Mouse (Mus musculus): Measurements from ENCODE around the gene Slc34a1. TPM values are rescaled to one million over a fixed set of nuclear protein-coding genes. Genes with fewer than 3 reads are reported as not detected.

The Slc34a1 gene
- polyA plus RNA-seq (2015; fragmentation: Nextera tagmentation; extraction: Ambion mirVana) = not detected in 2 replicates

DNA sequence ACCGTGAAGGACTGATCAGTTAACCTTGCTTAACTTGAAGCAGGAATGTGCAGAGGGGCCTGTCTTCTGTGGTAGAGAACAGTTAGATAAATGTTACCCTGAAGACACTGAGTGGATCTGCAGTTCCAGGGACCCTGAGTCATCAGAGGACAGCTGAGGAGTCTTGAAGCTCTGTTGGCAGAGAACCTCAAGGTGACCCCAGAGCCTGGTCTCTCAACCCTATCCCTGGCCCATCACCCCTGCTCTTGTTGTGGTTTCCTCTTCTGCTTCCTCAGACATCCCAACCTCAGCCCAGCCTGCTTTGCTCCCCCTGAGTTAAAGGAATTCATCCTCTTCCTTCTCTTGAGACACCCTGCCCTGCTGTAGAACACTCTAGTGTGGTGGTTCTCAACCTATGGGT is at the start of gene Slc34a1:
Slc34a1 (plus strand) TSS at position 100 of the 400 bp plus-strand sequence.
- no peak within 1 kb of the TSS for H3K27ac ChIP-seq (replicated peaks)
- no peaks in the 10 kb centered on the region for H3K4me1 ChIP-seq (replicated peaks)
- no peak within 1 kb of the TSS for H3K4me3 ChIP-seq (replicated peaks)
- H3K9me3 ChIP-seq (replicated peaks) = no peaks in the 10 kb centered on the region
- ATAC-seq (ENCODE audit: insufficient read depth) = no peak
- H3K9ac ChIP-seq = no peak within 1 kb of the TSS
- peaks cover 57% of the 10 kb centered on the region for H3K27me3 ChIP-seq
- H3K36me3 ChIP-seq (replicated peaks) = no peaks in the 10 kb centered on the region
- H3K4me2 ChIP-seq = no peak within 1 kb of the TSS
- WGBS (ENCODE audit: insufficient replicate concordance) = 46% methylated on average over 1 of the region's 1 CpGs

DNA sequence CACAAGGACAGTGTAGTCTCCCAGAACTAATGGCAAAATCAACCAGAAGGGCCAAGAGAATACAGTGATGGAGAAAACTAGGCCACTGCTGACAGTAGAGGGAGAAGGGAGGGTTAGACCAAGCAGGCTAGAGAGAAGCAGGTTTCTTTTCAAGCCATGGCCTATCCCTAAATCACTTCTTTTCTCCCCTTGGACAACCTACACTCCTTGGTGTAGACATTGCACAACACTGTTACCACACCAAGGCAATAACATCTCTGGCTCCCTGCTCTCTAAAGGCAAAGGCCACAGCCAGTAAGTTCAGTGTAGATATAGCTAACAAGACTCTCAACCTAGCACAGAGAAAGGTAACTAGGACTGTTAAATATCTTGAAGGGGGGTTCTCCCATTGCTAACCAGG is 36.8 kb upstream of the Slc34a1 start:
- Histone ChIP-seq H3K4me2 (peak overlapping the region; percentile 68), H3K4me3 (replicated peaks) (peak overlapping the region; percentile 98), H3K36me3 (replicated peaks) (peaks cover 49% of the 10 kb centered on the region), H3K27ac (replicated peaks) (peak overlapping the region; percentile 51), H3K27me3 (no peaks in the 10 kb centered on the region), H3K9ac (peak overlapping the region; percentile 98), H3K4me1 (replicated peaks) (peaks cover 46% of the 10 kb centered on the region), H3K9me3 (replicated peaks) (no peaks in the 10 kb centered on the region)
- ATAC-seq (ENCODE audit: insufficient read depth) = no peak

DNA sequence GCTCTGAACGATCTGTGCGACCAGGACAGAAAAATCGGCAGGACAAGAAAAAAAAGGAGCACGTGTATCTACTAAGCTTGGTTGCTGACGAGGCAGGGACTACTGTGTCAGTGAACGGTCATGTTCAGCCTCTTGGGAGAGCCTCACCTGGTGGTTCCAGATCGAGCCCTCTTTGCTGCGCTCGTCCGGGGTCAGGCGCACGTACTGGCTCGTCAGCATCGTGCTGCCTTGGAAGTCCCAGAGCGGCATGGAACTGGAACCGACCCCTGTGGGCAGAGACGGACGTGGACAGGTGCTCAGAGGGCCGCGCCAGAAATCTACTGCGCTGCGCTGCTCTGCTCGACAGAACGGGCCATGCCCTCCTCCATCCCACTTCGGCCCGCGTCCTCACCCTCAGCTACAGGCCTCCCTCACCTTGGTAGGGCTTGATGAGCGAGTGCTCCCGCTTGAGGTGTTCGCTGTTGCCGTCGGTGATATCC is 36.0 kb upstream of the Slc34a1 start:
- peaks cover 41% of the 10 kb centered on the region for H3K36me3 ChIP-seq (replicated peaks)
- peaks cover 48% of the 10 kb centered on the region for H3K4me1 ChIP-seq (replicated peaks)
- H3K4me3 ChIP-seq (replicated peaks) = peak overlapping the region; percentile 98
- ATAC-seq (ENCODE audit: insufficient read depth) = peak; percentile 53
- peak overlapping the region; percentile 68 for H3K4me2 ChIP-seq
- no peaks in the 10 kb centered on the region for H3K27me3 ChIP-seq
- peak overlapping the region; percentile 98 for H3K9ac ChIP-seq
- H3K27ac ChIP-seq (replicated peaks) = peak overlapping the region; percentile 98
- under 1% methylated on average over 32 of the region's 32 CpGs for WGBS (ENCODE audit: insufficient replicate concordance)
- no peaks in the 10 kb centered on the region for H3K9me3 ChIP-seq (replicated peaks)

DNA sequence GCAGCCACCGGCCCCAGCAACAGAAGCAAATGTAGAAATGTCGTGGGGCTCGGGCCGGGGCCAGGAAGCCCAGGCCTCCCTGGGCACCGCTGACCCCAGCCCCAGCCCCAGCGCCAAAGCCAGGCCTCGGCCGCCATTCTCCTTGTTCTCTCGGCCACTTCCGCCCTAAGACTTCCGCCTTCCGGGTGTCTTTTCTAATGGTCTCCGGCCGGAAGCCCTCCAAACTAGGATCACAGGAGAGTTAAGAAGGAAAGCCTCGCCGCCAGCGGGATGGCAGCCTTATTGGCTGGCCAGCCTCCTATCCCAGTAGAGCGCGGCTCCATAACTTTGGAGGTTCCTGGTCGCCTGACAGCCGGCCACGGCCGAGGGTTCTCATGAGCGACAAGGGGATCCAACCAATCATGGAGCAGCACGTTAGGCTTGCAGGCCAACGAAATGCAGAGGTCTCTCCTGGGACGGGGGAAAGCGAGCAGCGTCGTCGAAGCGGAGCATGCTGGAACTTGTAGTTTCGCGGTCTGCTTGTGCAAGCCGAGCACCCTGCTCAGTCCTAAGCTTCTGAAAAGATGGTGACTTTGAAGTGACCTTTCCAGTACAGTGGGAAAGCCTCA is 35.4 kb upstream of the Slc34a1 start, which contains the start of gene Lman2:
Lman2 (minus strand) TSS at position 331 of the 608 bp plus-strand sequence.
- WGBS (ENCODE audit: insufficient replicate concordance) = under 1% methylated on average over 35 of the region's 35 CpGs
- H3K4me1 ChIP-seq (replicated peaks) = peaks cover 52% of the 10 kb centered on the region
- peak; percentile 96 for ATAC-seq (ENCODE audit: insufficient read depth)

DNA sequence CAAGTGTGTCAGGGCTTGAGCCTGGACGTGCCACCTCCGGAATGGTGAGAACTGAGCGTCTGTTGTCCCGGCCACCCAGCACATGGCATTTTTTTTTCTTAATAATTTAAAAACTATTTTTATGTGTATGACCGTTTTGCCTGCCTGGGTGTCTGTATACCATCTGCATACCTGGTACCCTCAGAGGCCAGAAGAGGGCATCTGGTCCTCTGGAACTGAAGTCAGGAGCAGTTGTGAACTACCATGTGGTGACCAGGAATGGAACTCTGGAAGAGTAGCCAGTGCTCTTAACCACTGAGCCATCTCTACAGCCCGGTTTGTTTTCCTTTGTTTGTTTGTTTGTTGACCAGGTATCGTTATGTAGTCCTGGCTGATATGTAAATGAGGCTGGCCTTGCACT is 29.6 kb upstream of the Slc34a1 start:
- 66% methylated on average over 7 of the region's 7 CpGs for WGBS (ENCODE audit: insufficient replicate concordance)
- no peak overlapping the region for H3K27ac ChIP-seq (replicated peaks)
- H3K36me3 ChIP-seq (replicated peaks) = no peaks in the 10 kb centered on the region
- no peak overlapping the region for H3K4me3 ChIP-seq (replicated peaks)
- H3K27me3 ChIP-seq = 0 out of 2 replicates have a peak, but pooled peaks cover 7% of the 10 kb centered on the region
- H3K4me2 ChIP-seq = no peak overlapping the region
- no peak overlapping the region for H3K9ac ChIP-seq
- no peaks in the 10 kb centered on the region for H3K9me3 ChIP-seq (replicated peaks)
- ATAC-seq (ENCODE audit: insufficient read depth) = no peak
- H3K4me1 ChIP-seq (replicated peaks) = peaks cover 49% of the 10 kb centered on the region

More for the DNA sequence above, 35.4 kb upstream of the Slc34a1 start, which contains the start of gene Lman2:
- H3K4me3 ChIP-seq (replicated peaks) = peak within 1 kb of the TSS; percentile 98
- peaks cover 36% of the 10 kb centered on the region for H3K36me3 ChIP-seq (replicated peaks)
- peak within 1 kb of the TSS; percentile 98 for H3K9ac ChIP-seq
- H3K4me2 ChIP-seq = peak within 1 kb of the TSS; percentile 68
- H3K27me3 ChIP-seq = no peaks in the 10 kb centered on the region
- H3K27ac ChIP-seq (replicated peaks) = peak within 1 kb of the TSS; percentile 98
- no peaks in the 10 kb centered on the region for H3K9me3 ChIP-seq (replicated peaks)

DNA sequence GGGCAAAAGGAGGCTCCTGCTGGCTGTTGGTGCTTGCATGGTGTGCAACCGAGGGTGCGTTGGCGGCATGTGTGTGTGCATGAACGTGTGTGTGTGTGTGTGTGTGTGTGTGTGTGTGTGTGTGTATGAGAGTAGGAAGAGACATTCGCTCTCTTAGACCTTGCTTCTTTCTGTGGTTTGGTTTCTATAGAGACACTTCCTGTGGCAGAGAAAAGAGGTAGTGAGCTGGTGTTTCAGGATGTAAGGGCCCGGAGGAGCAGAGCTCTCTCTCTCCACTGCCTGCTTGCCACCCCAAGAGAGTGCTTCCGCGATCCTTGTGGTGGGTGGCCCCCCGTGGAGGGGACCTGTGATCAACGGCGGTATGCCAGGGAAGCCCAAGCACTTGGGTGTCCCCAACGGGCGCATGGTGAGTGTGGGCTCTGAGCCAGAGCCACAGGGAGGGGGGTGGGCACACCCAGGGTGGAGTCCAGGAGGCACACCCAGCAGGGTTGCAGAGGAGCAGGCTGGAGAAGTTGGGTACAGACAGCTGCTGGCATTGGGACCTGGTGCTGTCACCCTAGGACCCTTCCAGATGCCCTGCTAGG is 28.4 kb upstream of the Slc34a1 start, which contains the start of gene Rgs14:
Rgs14 (plus strand) TSS at position 202 of the 584 bp plus-strand sequence.
- peaks cover 49% of the 10 kb centered on the region for H3K4me1 ChIP-seq (replicated peaks)

DNA sequence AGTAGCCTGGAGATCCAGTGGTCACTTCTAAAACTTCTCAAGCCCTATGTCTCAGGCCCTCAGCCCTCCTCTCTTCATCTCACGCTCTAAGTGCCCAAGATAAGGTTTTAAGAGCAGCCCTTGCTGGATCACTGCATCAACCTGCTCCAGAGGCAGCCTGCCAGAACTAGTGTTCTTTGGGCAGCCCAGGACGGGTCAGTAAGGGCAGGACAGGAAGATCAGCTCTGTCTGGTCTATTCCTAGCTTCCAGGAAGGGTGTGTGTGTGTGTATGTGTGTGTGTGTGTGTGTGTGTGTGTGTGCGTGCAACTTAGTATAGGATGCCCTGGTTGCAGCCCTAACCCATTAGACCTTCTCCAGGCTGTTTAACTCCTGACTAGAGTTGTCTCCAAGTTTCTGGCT is 27.8 kb upstream of the Slc34a1 start:
- 0 out of 2 replicates have a peak, but pooled peaks cover 16% of the 10 kb centered on the region for H3K27me3 ChIP-seq
- peak overlapping the region; percentile 54 for H3K9ac ChIP-seq
- H3K9me3 ChIP-seq (replicated peaks) = no peaks in the 10 kb centered on the region
- peak; percentile 36; the same call in 1 of the 2 replicates for ATAC-seq (ENCODE audit: insufficient read depth)
- no peaks in the 10 kb centered on the region for H3K36me3 ChIP-seq (replicated peaks)
- peak overlapping the region; percentile 77 for H3K4me2 ChIP-seq
- H3K4me3 ChIP-seq (replicated peaks) = peak overlapping the region; percentile 54
- peak overlapping the region; percentile 55 for H3K27ac ChIP-seq (replicated peaks)
- peaks cover 49% of the 10 kb centered on the region for H3K4me1 ChIP-seq (replicated peaks)
- WGBS (ENCODE audit: insufficient replicate concordance) = 16% methylated on average over 3 of the region's 3 CpGs

More for the DNA sequence above, 28.4 kb upstream of the Slc34a1 start, which contains the start of gene Rgs14:
- Histone ChIP-seq H3K9me3 (replicated peaks) (no peaks in the 10 kb centered on the region), H3K27me3 (0 out of 2 replicates have a peak, but pooled peaks cover 16% of the 10 kb centered on the region), H3K27ac (replicated peaks) (peak within 1 kb of the TSS; percentile 55), H3K9ac (peak within 1 kb of the TSS; percentile 54), H3K4me3 (replicated peaks) (peak within 1 kb of the TSS; percentile 54), H3K36me3 (replicated peaks) (no peaks in the 10 kb centered on the region), H3K4me2 (peak within 1 kb of the TSS; percentile 77)
- ATAC-seq (ENCODE audit: insufficient read depth) = peak; percentile 84
- 15% methylated on average over 13 of the region's 13 CpGs for WGBS (ENCODE audit: insufficient replicate concordance)

DNA sequence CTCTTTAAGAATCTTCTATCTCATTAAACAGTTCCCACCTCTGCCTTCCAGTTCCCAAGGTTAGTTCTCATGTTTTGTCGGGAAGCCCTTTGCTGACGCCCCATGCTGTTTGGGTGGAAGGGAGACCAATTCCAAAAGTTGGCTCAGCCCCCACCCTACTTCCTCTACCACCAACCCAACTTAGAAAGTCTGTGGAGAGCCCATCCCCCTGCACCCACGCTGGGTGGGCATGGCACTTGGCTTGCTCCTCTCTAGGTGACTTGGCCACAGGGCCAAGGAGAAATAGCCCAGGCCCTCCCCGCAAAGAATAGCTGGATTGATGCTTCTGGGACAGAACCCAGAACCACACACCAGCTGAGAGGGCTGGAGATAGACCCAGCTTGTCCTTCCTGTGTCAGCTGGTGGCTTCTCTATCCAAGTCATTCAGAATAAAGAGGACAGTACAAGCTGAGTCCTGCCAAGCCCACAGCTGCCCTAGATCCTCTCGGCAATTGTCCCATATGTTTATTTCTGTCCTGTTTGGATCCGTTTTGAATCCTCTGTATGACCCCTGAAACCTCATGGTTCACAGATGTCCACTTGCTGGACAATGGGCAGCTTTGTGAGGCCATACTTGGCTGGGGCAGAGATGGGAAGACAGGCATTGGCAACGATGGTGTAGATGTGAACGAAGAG is 26.8 kb upstream of the Slc34a1 start:
- WGBS (ENCODE audit: insufficient replicate concordance) = 61% methylated on average over 8 of the region's 8 CpGs
- no peaks in the 10 kb centered on the region for H3K9me3 ChIP-seq (replicated peaks)
- no peak for ATAC-seq (ENCODE audit: insufficient read depth)
- no peak overlapping the region for H3K9ac ChIP-seq
- 0 out of 2 replicates have a peak, but pooled peaks cover 16% of the 10 kb centered on the region for H3K27me3 ChIP-seq
- peak overlapping the region; percentile 77 for H3K4me2 ChIP-seq
- peak overlapping the region; percentile 54 for H3K4me3 ChIP-seq (replicated peaks)
- H3K36me3 ChIP-seq (replicated peaks) = no peaks in the 10 kb centered on the region
- no peak overlapping the region for H3K27ac ChIP-seq (replicated peaks)
- peaks cover 49% of the 10 kb centered on the region for H3K4me1 ChIP-seq (replicated peaks)

DNA sequence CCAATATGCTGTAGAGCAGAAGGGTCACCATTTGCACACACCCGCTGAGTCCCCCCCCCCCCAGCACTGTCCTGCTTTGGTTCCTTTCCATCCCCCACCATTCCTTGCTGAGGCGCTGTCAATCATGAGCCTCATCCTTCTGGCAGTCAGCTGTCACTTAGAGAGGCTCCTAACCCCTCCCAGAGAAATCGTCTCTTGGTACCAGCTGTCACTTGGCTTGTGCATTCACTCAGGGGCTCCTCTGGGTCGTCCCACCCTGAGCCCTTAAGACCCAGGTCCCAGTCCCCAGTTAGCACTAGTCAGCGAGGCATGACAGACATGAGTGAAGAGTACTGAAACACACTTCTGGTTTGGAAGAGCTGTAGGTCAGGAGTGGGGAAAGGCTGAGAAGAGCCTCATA is 26.2 kb upstream of the Slc34a1 start:
- WGBS (ENCODE audit: insufficient replicate concordance) = 59% methylated on average over 5 of the region's 5 CpGs
- H3K36me3 ChIP-seq (replicated peaks) = no peaks in the 10 kb centered on the region

DNA sequence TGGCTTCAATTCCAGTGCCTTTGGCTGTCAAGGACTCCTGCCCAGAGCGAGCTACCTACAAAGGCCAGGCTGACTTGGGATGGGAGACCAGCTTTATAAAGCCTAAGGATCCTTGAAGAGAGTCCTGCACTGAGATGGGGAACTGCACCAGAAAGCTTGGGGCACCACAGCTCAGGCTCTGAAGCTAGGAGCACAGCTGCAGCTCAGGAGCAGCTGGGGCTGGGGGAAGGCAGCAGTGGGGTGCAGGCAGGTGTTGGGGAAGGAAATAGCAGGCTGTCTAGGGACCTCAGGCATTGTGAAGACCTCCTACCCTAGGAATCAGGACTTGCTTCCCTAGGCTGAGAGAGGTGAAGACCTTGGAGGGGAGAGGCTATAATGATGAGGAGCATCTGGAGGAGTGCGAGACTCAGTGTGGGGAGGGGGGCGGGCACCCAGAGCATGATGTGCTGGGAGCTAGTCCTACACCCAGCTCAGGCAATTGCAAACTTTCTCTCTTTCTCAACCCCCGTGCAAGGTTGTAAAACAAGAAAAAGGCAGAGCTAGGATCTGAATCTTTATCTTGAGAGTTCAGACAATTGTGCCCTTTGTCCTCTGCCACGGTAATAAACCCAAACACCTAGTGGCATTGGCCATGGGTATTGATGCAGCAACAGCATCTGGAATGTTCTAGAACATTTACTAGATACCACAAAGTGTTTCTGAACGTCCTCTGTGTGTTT is 23.6 kb upstream of the Slc34a1 start:
- Histone ChIP-seq H3K4me3 (replicated peaks) (no peak overlapping the region), H3K36me3 (replicated peaks) (no peaks in the 10 kb centered on the region), H3K9ac (no peak overlapping the region), H3K9me3 (replicated peaks) (no peaks in the 10 kb centered on the region), H3K27ac (replicated peaks) (no peak overlapping the region), H3K27me3 (0 out of 2 replicates have a peak, but pooled peaks cover 18% of the 10 kb centered on the region), H3K4me2 (no peak overlapping the region), H3K4me1 (replicated peaks) (peaks cover 27% of the 10 kb centered on the region)
- 55% methylated on average over 6 of the region's 6 CpGs for WGBS (ENCODE audit: insufficient replicate concordance)
- ATAC-seq (ENCODE audit: insufficient read depth) = no peak

More for the DNA sequence above, 26.2 kb upstream of the Slc34a1 start:
- Histone ChIP-seq H3K4me2 (peak overlapping the region; percentile 36; the same call in 1 of the 2 replicates), H3K4me3 (replicated peaks) (no peak overlapping the region), H3K4me1 (replicated peaks) (peaks cover 46% of the 10 kb centered on the region), H3K27me3 (0 out of 2 replicates have a peak, but pooled peaks cover 16% of the 10 kb centered on the region), H3K27ac (replicated peaks) (no peak overlapping the region), H3K9me3 (replicated peaks) (no peaks in the 10 kb centered on the region), H3K9ac (no peak overlapping the region)
- no peak for ATAC-seq (ENCODE audit: insufficient read depth)
